Mouse (Mus musculus): ENCODE measurements around the gene Trpm7. TPM values are rescaled to one million over a fixed set of nuclear protein-coding genes. Genes with fewer than 3 reads are reported as not detected.

Gene Trpm7
- polyA plus RNA-seq (2012; rRNA removed) = 34.5 and 39.4 TPM in 2 replicates

- DNase-seq (ENCODE audit: low read depth) = peak; percentile 98
- TF ChIP-seq POLR2A (IDR thresholded peaks at IDR 0.05; ENCODE audit: borderline replicate concordance, extremely low read depth, insufficient read depth, insufficient read length, poor library complexity, severe bottlenecking) (peak; percentile 91), CTCF (IDR thresholded peaks at IDR 0.05; ENCODE audit: borderline replicate concordance, extremely low read depth, insufficient read depth, insufficient read length) (no peak)
These were observed at the start of gene Trpm7 for GRCm38 (mm10) chr2:126875871-126876796. Gene Trpm7, minus strand, starts transcription at chr2:126876230.

DNA sequence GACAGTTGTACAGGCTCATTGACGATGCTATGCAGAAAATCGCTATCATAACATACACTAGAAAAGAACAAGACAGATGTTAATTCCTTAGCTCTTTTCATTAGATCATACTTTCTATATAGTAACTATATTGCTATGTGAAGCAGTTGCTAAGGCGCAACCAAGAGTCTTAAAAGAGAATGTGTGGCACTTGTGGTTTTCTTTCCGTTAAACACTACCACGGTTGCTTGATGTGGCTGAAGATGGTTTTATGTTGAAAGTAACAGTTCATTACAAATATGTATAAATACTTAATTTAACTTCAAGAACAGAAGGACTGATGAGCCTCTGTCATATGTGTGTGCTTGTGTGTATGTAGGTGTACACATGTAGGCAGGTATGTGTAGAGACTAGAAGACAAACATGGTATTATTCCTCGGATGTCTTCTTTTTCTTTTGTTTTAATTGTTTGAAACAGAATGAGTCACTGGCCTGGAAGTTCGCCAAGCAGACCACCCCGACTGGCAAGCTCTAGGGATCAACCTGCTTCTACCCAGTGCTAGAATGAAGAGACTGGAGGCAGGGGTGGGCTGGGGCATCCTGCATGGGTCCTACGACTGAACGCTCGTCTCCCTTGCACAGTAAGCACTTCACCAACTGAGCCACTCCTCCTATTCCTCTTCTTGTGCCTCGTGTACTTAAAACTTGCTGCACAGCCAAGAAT lies 44.5 kb upstream of the Trpm7 start:
- no peak for DNase-seq (ENCODE audit: low read depth)
- TF ChIP-seq POLR2A (IDR thresholded peaks at IDR 0.05; ENCODE audit: borderline replicate concordance, extremely low read depth, insufficient read depth, insufficient read length, poor library complexity, severe bottlenecking) = no peak
- TF ChIP-seq CTCF (IDR thresholded peaks at IDR 0.05; ENCODE audit: borderline replicate concordance, extremely low read depth, insufficient read depth, insufficient read length) = no peak

DNA sequence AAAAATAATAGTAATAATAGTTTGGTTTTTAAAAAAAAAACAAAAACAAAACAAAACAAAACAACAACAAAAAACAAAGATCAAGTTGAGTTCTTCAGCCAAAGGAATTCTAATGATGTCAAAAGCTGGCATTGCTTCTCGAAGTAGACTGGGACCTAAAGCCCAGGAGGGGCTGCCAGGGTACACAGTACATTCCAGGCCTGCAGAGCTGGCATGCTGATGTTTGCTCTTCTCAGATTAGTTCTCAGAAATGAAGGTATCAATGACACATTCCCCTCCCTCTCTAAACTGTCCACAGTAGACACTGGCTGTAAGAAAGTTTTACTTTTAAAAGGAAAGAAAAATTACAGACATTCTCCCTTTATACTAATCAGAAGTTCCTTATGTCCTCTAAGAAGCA lies 40.2 kb upstream of the Trpm7 start:
- no peak for DNase-seq (ENCODE audit: low read depth)
- TF ChIP-seq POLR2A (IDR thresholded peaks at IDR 0.05; ENCODE audit: borderline replicate concordance, extremely low read depth, insufficient read depth, insufficient read length, poor library complexity, severe bottlenecking) = no peak
- no peak for TF ChIP-seq CTCF (IDR thresholded peaks at IDR 0.05; ENCODE audit: borderline replicate concordance, extremely low read depth, insufficient read depth, insufficient read length)

DNA sequence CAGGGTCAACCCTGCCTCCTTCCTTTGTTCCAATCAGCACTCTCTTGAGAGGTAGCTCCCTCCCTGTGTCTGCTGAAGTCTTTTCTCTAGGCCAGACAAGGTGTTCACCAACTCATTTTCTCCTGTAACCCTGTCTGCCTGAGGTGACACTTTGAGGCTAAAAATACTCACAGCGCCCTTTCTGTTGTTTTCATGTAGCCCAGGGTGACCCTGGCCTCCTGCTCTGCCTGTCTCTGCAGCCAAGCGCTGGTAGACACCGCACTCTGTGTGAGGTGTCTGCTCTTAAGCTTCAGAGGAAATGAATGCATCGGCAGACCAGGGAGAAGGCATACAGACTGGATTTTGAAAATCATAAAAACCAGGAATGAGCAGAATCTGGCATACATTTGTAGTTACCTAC lies 38.1 kb upstream of the Trpm7 start:
- no peak for DNase-seq (ENCODE audit: low read depth)
- TF ChIP-seq POLR2A (IDR thresholded peaks at IDR 0.05; ENCODE audit: borderline replicate concordance, extremely low read depth, insufficient read depth, insufficient read length, poor library complexity, severe bottlenecking) (no peak), CTCF (IDR thresholded peaks at IDR 0.05; ENCODE audit: borderline replicate concordance, extremely low read depth, insufficient read depth, insufficient read length) (no peak)

DNA sequence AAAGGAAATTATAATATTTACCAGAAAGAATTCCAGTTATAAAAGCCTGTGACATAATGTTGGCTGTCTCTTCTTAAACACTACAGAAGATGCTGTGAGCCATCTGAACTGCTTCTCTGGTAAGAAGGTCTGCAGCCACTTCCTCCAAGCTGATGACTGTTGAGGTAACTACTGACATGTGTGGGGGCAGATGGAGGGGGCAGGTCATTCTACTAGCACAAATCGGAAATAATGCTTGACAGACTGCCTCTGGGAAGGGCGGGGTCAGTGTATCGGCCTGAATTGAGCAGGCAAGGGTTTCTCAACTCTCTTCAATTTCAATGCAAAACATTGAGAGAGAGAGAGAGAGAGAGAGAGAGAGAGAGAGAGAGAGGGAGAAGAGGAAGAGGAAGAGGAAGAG lies 28.1 kb upstream of the Trpm7 start:
- TF ChIP-seq CTCF (IDR thresholded peaks at IDR 0.05; ENCODE audit: borderline replicate concordance, extremely low read depth, insufficient read depth, insufficient read length) (no peak), POLR2A (IDR thresholded peaks at IDR 0.05; ENCODE audit: borderline replicate concordance, extremely low read depth, insufficient read depth, insufficient read length, poor library complexity, severe bottlenecking) (no peak)
- no peak for DNase-seq (ENCODE audit: low read depth)

GRCm38 (mm10) chr2:126897511-126897910 lies 21.5 kb upstream of the Trpm7 start:
- DNase-seq (ENCODE audit: low read depth) = no peak
- TF ChIP-seq POLR2A (IDR thresholded peaks at IDR 0.05; ENCODE audit: borderline replicate concordance, extremely low read depth, insufficient read depth, insufficient read length, poor library complexity, severe bottlenecking) (no peak), CTCF (IDR thresholded peaks at IDR 0.05; ENCODE audit: borderline replicate concordance, extremely low read depth, insufficient read depth, insufficient read length) (no peak)

- no peak for DNase-seq (ENCODE audit: low read depth)
- TF ChIP-seq POLR2A (IDR thresholded peaks at IDR 0.05; ENCODE audit: borderline replicate concordance, extremely low read depth, insufficient read depth, insufficient read length, poor library complexity, severe bottlenecking) = no peak
- TF ChIP-seq CTCF (IDR thresholded peaks at IDR 0.05; ENCODE audit: borderline replicate concordance, extremely low read depth, insufficient read depth, insufficient read length) = no peak
These were observed 20.9 kb upstream of the Trpm7 start for GRCm38 (mm10) chr2:126896941-126897340.

GRCm38 (mm10) chr2:126894245-126894644 lies 18.2 kb upstream of the Trpm7 start:
- DNase-seq (ENCODE audit: low read depth) = no peak
- TF ChIP-seq POLR2A (IDR thresholded peaks at IDR 0.05; ENCODE audit: borderline replicate concordance, extremely low read depth, insufficient read depth, insufficient read length, poor library complexity, severe bottlenecking) (no peak), CTCF (IDR thresholded peaks at IDR 0.05; ENCODE audit: borderline replicate concordance, extremely low read depth, insufficient read depth, insufficient read length) (no peak)

DNA sequence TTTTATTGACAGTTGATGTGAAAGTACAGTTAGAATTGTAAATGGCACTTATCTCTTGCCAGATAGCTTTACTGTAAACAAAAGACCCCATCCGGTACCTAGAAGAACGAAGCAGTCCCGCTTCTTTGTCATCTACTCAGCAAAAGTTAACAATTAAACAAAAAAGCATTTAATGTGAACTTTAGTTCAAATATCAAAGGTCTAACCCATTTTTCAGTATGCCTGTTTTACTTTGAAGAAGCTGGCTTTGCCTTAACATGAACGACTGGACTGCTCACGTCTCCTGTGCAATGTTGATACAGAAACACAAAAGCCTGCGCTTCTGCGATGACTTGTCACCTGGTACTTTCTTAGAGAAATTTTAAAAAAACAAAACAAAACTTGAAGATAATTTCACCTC lies 16.3 kb upstream of the Trpm7 start:
- no peak for TF ChIP-seq CTCF (IDR thresholded peaks at IDR 0.05; ENCODE audit: borderline replicate concordance, extremely low read depth, insufficient read depth, insufficient read length)
- no peak for TF ChIP-seq POLR2A (IDR thresholded peaks at IDR 0.05; ENCODE audit: borderline replicate concordance, extremely low read depth, insufficient read depth, insufficient read length, poor library complexity, severe bottlenecking)

DNA sequence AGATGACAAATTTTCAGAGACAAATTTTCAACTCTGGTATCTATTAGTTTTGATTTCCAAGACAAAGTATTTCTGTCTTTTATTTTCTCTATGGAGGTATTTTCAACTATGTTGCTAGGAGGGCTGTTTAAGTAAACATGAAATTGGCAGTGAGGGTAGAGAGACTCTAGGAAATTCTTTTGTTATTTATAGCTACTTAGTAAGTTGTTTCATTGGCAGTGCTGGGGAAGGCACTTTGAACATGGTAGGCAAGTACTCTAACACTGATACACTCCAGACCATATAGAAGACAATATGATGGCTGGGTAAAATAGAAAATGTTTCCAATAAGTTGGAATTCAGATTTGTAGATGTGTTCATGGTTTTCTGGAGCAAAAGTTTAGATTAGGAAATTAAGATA lies 15.7 kb upstream of the Trpm7 start:
- no peak for DNase-seq (ENCODE audit: low read depth)

More for the DNA sequence above, 16.3 kb upstream of the Trpm7 start:
- DNase-seq (ENCODE audit: low read depth) = no peak

GRCm38 (mm10) chr2:126887141-126887540 lies 11.1 kb upstream of the Trpm7 start:
- TF ChIP-seq POLR2A (IDR thresholded peaks at IDR 0.05; ENCODE audit: borderline replicate concordance, extremely low read depth, insufficient read depth, insufficient read length, poor library complexity, severe bottlenecking) (no peak), CTCF (IDR thresholded peaks at IDR 0.05; ENCODE audit: borderline replicate concordance, extremely low read depth, insufficient read depth, insufficient read length) (no peak)
- no peak for DNase-seq (ENCODE audit: low read depth)

More for the DNA sequence above, 15.7 kb upstream of the Trpm7 start:
- TF ChIP-seq CTCF (IDR thresholded peaks at IDR 0.05; ENCODE audit: borderline replicate concordance, extremely low read depth, insufficient read depth, insufficient read length) (no peak), POLR2A (IDR thresholded peaks at IDR 0.05; ENCODE audit: borderline replicate concordance, extremely low read depth, insufficient read depth, insufficient read length, poor library complexity, severe bottlenecking) (no peak)

Data from brain, embryonic 14.5 days (tissue).